Mouse (Mus musculus): ENCODE data around the gene Pdlim7.
A peak's percentile ranks its signal among the peaks of the same experiment; 100 is the strongest.

DNA sequence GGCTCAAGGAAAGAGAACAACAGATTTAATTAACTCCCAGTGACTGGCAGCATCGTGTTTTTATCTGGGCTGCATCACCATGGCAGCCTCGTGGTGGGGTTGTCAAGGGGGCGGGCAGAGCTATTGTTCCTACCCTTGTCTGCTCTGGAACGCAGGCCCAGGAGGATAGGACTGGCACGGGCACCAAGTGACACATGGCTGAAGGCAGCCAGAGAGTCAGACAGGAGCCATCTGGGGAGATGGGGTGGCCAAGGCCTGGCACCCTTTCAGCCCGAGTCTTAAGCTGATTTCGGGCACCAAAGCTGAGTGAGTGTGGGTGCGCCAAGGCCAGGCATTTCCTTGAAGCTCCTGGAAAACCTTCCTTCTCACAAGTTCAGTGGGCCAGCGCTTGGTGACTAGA lies 43.1 kb downstream of the Pdlim7 start:
- no peak for TF ChIP-seq ETS1 (IDR thresholded peaks at IDR 0.05; ENCODE audit: low read depth, low read length)
- no peak for TF ChIP-seq ZKSCAN1 (IDR thresholded peaks at IDR 0.05; ENCODE audit: low read depth, low read length)
- TF ChIP-seq CTCF (IDR thresholded peaks at IDR 0.05 in 2 of 3, conservative IDR thresholded peaks at IDR 0.05 in 1 of 3; ENCODE audit: control insufficient read depth in 1 of 3, insufficient read depth in 1 of 3, low read depth in 2 of 3, low read length in 3 of 3, poor library complexity in 1 of 3, severe bottlenecking in 1 of 3) = no peak
- no peak for TF ChIP-seq GATA1 (IDR thresholded peaks at IDR 0.05; ENCODE audit: low read depth, low read length)
- TF ChIP-seq TBP (IDR thresholded peaks at IDR 0.05; ENCODE audit: low read depth, low read length) = no peak
- no peak for TF ChIP-seq RAD21 (IDR thresholded peaks at IDR 0.05; ENCODE audit: low read depth, low read length)
- TF ChIP-seq POLR2AphosphoS2 (IDR thresholded peaks at IDR 0.05; ENCODE audit: low read length) = 0 out of 2 replicates have a peak, but pooled peaks have one; percentile 6
- TF ChIP-seq HCFC1 (IDR thresholded peaks at IDR 0.05; ENCODE audit: low read depth, low read length) = no peak
- no peak for TF ChIP-seq TAL1 (IDR thresholded peaks at IDR 0.05; ENCODE audit: low read length)
- 0 out of 4 replicates have a peak, but pooled peaks of 1 of the 2 experiments have one; percentile 8 for TF ChIP-seq POLR2A (IDR thresholded peaks at IDR 0.05; ENCODE audit: control insufficient read depth in 1 of 2, insufficient read depth in 1 of 2, low read depth in 1 of 2, low read length in 2 of 2, poor library complexity in 1 of 2)
- TF ChIP-seq NRF1 (IDR thresholded peaks at IDR 0.05; ENCODE audit: insufficient read depth, low read depth, low read length, poor library complexity, severe bottlenecking) = no peak
- TF ChIP-seq EP300 (IDR thresholded peaks at IDR 0.05; ENCODE audit: low read depth in 1 of 2, low read length in 2 of 2) = no peak
- no peak for TF ChIP-seq MAX (IDR thresholded peaks at IDR 0.05; ENCODE audit: low read length)

Measured in MEL (cell line).